Mouse (Mus musculus): ENCODE results near the gene Myom3. TPM values are rescaled to one million over a fixed set of nuclear protein-coding genes. Genes with fewer than 3 reads are reported as not detected.

Gene Myom3
- polyA plus RNA-seq, 1 experiment from 2014 or later, result 5.4 TPM

Other genes starting within 250 kb of the Myom3 start
- 19.7 and 21.1 TPM in 2 replicates for gene Grhl3, start 186.1 kb upstream of the Myom3 start, polyA plus RNA-seq (2015; fragmentation: Nextera tagmentation; extraction: Ambion mirVana)
- 1.1 and 1.2 TPM in 2 replicates for gene Ifnlr1, start 73.4 kb upstream of the Myom3 start, polyA plus RNA-seq (2015; fragmentation: Nextera tagmentation; extraction: Ambion mirVana)
- 0.08 TPM in 1 of 2 replicates, not detected in the other for gene Il22ra1, start 31.5 kb upstream of the Myom3 start, polyA plus RNA-seq (2015; fragmentation: Nextera tagmentation; extraction: Ambion mirVana)
- gene Srsf10, start 96.0 kb downstream of the Myom3 start, polyA plus RNA-seq (2015; fragmentation: Nextera tagmentation; extraction: Ambion mirVana), result 323 and 330 TPM in 2 replicates
- 192 and 195 TPM in 2 replicates for gene Pnrc2, start 114.1 kb downstream of the Myom3 start, polyA plus RNA-seq (2015; fragmentation: Nextera tagmentation; extraction: Ambion mirVana)
- gene Cnr2, start 135.7 kb downstream of the Myom3 start, polyA plus RNA-seq (2015; fragmentation: Nextera tagmentation; extraction: Ambion mirVana), result 0.32 and 0.51 TPM in 2 replicates
- gene Fuca1, start 161.0 kb downstream of the Myom3 start, polyA plus RNA-seq (2015; fragmentation: Nextera tagmentation; extraction: Ambion mirVana), result 69.0 and 73.8 TPM in 2 replicates
- 89.8 and 93.5 TPM in 2 replicates for gene Hmgcl, start 186.7 kb downstream of the Myom3 start, polyA plus RNA-seq (2015; fragmentation: Nextera tagmentation; extraction: Ambion mirVana)
- gene Gale, start 204.0 kb downstream of the Myom3 start, polyA plus RNA-seq (2015; fragmentation: Nextera tagmentation; extraction: Ambion mirVana), result 49.1 and 51.9 TPM in 2 replicates
- gene Lypla2, start 212.9 kb downstream of the Myom3 start, polyA plus RNA-seq (2015; fragmentation: Nextera tagmentation; extraction: Ambion mirVana), result 121 and 124 TPM in 2 replicates
- gene Pithd1, start 227.5 kb downstream of the Myom3 start, polyA plus RNA-seq (2015; fragmentation: Nextera tagmentation; extraction: Ambion mirVana), result 57.0 and 58.7 TPM in 2 replicates